Mouse (Mus musculus) midbrain, embryonic 15.5 days (tissue): ENCODE results near the gene Hils1. TPM values are rescaled to one million over a fixed set of nuclear protein-coding genes. Genes with fewer than 3 reads are reported as not detected.

ENCODE experiments used
- ATAC-seq: fragments of 200-750 bp; cut with Nextera tagmentation; replicated peaks from 2 replicates; pipeline ENCODE4 v1.8.0; 2017; ENCODE audit warnings: moderate TSS enrichment
- H3K27ac ChIP-seq: fragments of 300-500 bp; sonication (generic); 2 replicates; pipeline ENCODE4 v1.5.1; 2015; ENCODE audit warnings: mild to moderate bottlenecking, inconsistent platforms
- H3K27me3 ChIP-seq: fragments of 300-500 bp; sonication (generic); replicated peaks from 2 replicates; pipeline ENCODE4 v1.6.1; 2015; ENCODE audit warnings: inconsistent platforms
- H3K36me3 ChIP-seq: fragments of 300-500 bp; sonication (generic); replicated peaks from 2 replicates; pipeline ENCODE4 v1.6.1; 2015; ENCODE audit warnings: inconsistent platforms
- H3K4me1 ChIP-seq: fragments of 300-500 bp; sonication (generic); 2 replicates; pipeline ENCODE4 v1.6.1; 2015; ENCODE audit warnings: inconsistent platforms
- H3K4me2 ChIP-seq: fragments of 300-500 bp; sonication (generic); 2 replicates; pipeline ENCODE4 v1.6.1; 2015; ENCODE audit warnings: inconsistent platforms, mild to moderate bottlenecking, moderate library complexity
- H3K4me3 ChIP-seq: fragments of 300-500 bp; sonication (generic); 2 replicates; pipeline ENCODE4 v1.5.1; 2015; ENCODE audit warnings: mild to moderate bottlenecking, inconsistent platforms
- H3K9ac ChIP-seq: fragments of 300-500 bp; sonication (generic); 2 replicates; pipeline ENCODE4 v1.6.1; 2015; ENCODE audit warnings: mild to moderate bottlenecking, inconsistent platforms
- H3K9me3 ChIP-seq: fragments of 300-500 bp; sonication (generic); 2 replicates; pipeline ENCODE4 v1.6.1; 2016; ENCODE audit warnings: inconsistent platforms
- WGBS: fragments of 180-500 bp; shearing (Covaris S2); methylation state at CpG from one replicate; pipeline ENCODE4 v1.1.7; 2015; ENCODE audit warnings: mixed read lengths; 5-methylcytosine and 5-hydroxymethylcytosine counted together
- polyA plus RNA-seq: library from polyadenylated mRNA; unstranded; fragments of >200 nt; fragmentation: Nextera tagmentation; extraction: Ambion mirVana; gene quantifications from 2 replicates; pipeline ENCODE4 v1.2.1, GENCODE M21; 2015

Hils1 gene
- polyA plus RNA-seq = not detected in 2 replicates

DNA sequence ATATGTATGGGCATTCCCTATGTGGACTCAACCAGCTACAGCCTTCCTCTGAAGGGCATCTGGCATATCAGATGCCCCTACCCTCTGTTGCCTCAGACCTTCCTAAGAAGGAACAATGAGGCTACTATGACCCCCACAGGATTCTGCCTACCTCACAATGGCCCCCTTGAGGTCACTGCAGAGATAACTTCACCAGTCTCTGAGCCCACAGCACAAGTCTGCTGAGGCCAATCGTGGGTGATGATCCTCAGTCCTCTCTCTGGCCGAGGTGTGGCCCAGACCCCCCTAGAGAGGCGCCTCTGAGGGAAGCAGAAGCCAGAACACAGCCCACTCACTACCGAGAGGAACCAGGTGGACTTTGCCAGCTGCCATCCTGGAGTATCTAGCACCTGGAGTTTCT lies at the start of gene Hils1:
Gene Hils1 (plus strand): TSS at position 175 of the 400 bp plus-strand sequence.
- Histone ChIP-seq H3K4me3 (no peak within 1 kb of the TSS), H3K27me3 (no peaks in the 10 kb centered on the region), H3K4me1 (no peaks in the 10 kb centered on the region), H3K27ac (no peak within 1 kb of the TSS), H3K36me3 (no peaks in the 10 kb centered on the region), H3K9me3 (no peaks in the 10 kb centered on the region), H3K9ac (no peak within 1 kb of the TSS), H3K4me2 (no peak within 1 kb of the TSS)
- WGBS = 54% methylated on average over 4 of the region's 4 CpGs
- ATAC-seq = no peak

DNA sequence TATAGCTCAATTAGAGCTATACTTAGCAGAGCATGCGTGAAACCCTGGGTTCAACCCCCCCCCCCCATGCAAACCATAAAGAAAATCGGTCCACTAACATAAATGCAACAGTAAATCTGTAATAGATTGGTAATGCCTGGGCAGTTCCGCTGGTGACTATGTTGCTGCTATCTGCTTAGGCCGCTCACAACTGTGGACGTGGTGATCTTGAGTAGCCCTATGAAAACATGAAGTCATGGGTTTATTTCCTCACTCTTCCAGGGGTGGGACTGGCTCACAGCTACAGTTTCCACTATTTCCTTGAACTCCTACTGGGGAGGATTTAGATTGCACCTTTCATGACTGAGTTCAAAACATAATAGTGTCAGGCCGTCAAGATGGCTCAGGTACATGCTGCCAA lies 49.7 kb upstream of the Hils1 start:
- no peak overlapping the region for H3K27ac ChIP-seq
- no peaks in the 10 kb centered on the region for H3K27me3 ChIP-seq
- no peak overlapping the region for H3K4me3 ChIP-seq
- 87% methylated on average over 6 of the region's 6 CpGs for WGBS
- no peak overlapping the region for H3K4me2 ChIP-seq
- H3K9ac ChIP-seq = no peak overlapping the region
- ATAC-seq = no peak
- H3K36me3 ChIP-seq = no peaks in the 10 kb centered on the region
- H3K9me3 ChIP-seq = no peaks in the 10 kb centered on the region
- no peaks in the 10 kb centered on the region for H3K4me1 ChIP-seq

DNA sequence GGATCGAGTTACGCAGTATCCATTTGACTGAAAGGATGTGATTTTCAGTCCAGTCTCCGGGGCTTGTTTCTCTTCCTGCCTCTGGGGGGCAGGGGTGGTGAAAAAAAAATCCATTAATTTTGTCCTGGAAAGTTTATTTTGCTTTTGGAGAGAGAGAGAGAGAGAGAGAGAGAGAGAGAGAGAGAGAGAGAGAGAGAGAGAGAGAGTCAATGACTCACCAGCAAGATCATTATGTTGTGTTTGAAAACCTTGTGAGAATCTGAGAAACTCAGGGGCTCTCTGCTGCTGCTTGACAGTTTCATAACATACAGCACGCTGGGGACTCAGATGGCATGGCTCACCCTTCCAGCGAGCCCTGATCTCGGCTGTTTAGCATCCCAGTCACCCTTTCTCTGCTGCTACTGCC lies 46.4 kb upstream of the Hils1 start:
- WGBS = 65% methylated on average over 6 of the region's 6 CpGs
- ATAC-seq = no peak
- Histone ChIP-seq H3K27me3 (no peaks in the 10 kb centered on the region), H3K9me3 (no peaks in the 10 kb centered on the region), H3K4me2 (no peak overlapping the region), H3K27ac (no peak overlapping the region), H3K4me1 (no peaks in the 10 kb centered on the region), H3K36me3 (no peaks in the 10 kb centered on the region), H3K4me3 (no peak overlapping the region), H3K9ac (no peak overlapping the region)

DNA sequence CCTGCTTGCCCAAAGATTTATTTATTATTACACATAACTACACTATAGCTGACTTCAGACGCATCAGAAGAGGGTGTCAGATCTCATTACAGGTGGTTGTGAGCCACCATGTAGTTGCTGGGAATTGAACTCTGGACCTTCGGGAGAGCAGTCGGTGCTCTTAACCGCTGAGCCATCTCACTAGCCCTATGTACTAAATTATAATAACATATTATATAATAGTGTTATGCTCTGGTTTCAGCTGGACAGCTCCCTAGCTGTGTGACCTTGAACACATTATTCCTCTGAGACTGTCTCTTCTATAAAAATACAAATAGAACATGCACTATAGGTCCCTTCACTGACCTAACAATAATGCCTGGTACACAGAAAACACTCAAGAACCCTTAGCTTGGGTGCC lies 42.4 kb upstream of the Hils1 start:
- Histone ChIP-seq H3K36me3 (no peaks in the 10 kb centered on the region), H3K9ac (no peak overlapping the region), H3K9me3 (no peaks in the 10 kb centered on the region), H3K4me2 (no peak overlapping the region), H3K4me1 (peaks cover 9% of the 10 kb centered on the region; the same call in 1 of the 2 replicates), H3K4me3 (no peak overlapping the region), H3K27me3 (no peaks in the 10 kb centered on the region), H3K27ac (no peak overlapping the region)
- WGBS = 97% methylated on average over 4 of the region's 4 CpGs
- no peak for ATAC-seq

DNA sequence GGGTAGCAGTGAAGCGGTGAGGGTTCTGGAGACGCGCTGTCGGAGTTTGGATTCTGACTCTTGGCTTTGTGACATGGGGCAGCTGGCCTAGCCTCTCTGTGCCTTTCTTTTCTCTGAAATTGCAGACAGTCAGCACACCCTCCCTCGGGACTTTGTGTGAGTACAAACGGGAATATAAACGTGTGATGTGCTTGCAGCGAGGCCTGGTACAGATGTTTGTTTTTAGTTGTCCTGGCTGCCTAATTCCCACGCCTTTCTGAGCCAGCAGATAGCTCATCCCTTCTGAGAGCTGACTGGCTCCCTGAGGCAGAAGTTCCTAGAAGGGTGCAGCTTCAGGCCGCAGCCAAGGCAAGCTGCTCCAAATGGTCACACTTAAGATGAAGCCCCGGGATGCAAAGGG lies 41.0 kb upstream of the Hils1 start:
- Histone ChIP-seq H3K4me2 (no peak overlapping the region), H3K27me3 (no peaks in the 10 kb centered on the region), H3K36me3 (no peaks in the 10 kb centered on the region), H3K27ac (no peak overlapping the region), H3K9ac (no peak overlapping the region), H3K4me1 (peaks cover 9% of the 10 kb centered on the region; the same call in 1 of the 2 replicates), H3K9me3 (no peaks in the 10 kb centered on the region), H3K4me3 (no peak overlapping the region)
- WGBS = 76% methylated on average over 11 of the region's 11 CpGs
- no peak for ATAC-seq

DNA sequence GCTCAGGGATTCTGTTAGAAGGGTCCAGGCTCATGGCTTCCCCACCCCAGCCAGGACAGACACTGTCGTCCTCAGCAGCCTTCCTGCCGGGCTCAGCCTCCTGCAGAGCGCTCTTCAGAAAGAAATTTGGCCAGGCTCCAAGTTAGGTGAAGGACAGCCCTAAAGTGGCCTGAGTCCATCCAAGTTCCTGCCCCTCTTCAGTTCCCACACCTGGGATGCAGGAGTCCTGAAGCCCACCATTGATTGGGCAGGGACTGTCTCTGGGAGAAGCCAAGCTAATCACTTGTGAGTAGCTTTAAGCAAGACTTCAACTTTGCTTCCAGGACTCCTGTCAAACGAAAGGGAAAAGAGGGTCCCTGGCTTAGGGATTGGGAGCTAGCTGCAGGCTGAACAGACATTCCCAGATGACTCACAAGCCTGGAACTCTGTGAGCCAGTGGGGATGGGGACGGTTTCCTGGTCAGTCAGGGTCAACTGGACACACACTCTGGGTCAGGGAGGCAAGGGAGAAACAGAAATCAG lies 39.6 kb upstream of the Hils1 start:
- peaks cover 9% of the 10 kb centered on the region; the same call in 1 of the 2 replicates for H3K4me1 ChIP-seq
- ATAC-seq = no peak
- no peaks in the 10 kb centered on the region for H3K36me3 ChIP-seq
- 0 out of 2 replicates have a peak, but pooled peaks cover 2% of the 10 kb centered on the region for H3K27me3 ChIP-seq
- H3K4me2 ChIP-seq = no peak overlapping the region
- H3K9ac ChIP-seq = no peak overlapping the region
- H3K27ac ChIP-seq = no peak overlapping the region
- WGBS = 32% methylated on average over 5 of the region's 5 CpGs
- no peak overlapping the region for H3K4me3 ChIP-seq
- no peaks in the 10 kb centered on the region for H3K9me3 ChIP-seq

DNA sequence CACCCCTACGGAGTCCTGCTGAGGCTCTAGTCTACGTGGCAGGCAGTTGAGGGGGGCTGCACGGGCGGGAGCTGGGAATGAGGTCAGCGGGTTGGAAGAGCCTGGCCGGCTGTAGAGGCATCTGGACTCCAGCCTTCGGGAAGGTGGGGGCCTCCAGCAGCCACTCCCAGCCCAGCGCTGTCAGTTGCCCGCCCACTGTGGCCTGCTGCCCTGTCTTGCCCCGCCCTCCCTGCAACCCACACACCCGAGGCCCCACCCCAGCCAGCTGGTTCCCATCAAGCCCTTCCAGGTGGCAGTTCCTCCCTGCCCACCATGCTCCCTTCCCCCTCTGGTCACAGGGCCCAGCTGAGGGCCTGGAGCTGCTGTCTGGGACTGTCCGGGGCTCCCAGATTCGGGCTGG lies 38.6 kb upstream of the Hils1 start:
- Histone ChIP-seq H3K9me3 (no peaks in the 10 kb centered on the region), H3K27me3 (peaks cover 2% of the 10 kb centered on the region; the same call in 1 of the 2 replicates), H3K4me2 (no peak overlapping the region), H3K9ac (no peak overlapping the region), H3K27ac (no peak overlapping the region), H3K4me3 (no peak overlapping the region), H3K36me3 (no peaks in the 10 kb centered on the region), H3K4me1 (peaks cover 9% of the 10 kb centered on the region; the same call in 1 of the 2 replicates)
- ATAC-seq = peak; percentile 62; the same call in 1 of the 2 replicates
- WGBS = 13% methylated on average over 13 of the region's 13 CpGs

DNA sequence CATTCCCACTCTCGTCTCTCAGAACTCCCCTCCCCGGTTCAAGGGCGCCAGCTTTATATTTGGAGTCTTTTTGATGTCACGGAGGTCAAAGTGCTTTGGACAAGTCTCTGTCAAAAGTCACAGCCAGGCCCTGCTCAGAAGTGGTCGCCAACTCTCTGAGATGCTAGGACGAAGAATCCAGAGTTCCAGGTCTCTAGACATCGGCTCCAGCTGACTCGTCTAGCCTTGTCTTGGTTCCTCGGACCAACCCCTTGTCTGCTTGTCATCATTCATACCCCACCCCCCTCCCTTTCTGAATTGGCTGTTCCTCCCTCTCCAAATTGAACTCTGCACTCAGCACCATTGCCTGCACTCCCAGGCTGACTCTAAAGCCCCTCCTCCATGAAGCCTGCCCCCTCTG lies 37.8 kb upstream of the Hils1 start:
- H3K9me3 ChIP-seq = no peaks in the 10 kb centered on the region
- peaks cover 8% of the 10 kb centered on the region; the same call in 1 of the 2 replicates for H3K27me3 ChIP-seq
- no peak for ATAC-seq
- no peak overlapping the region for H3K4me2 ChIP-seq
- WGBS = 52% methylated on average over 9 of the region's 9 CpGs
- no peak overlapping the region for H3K4me3 ChIP-seq
- H3K9ac ChIP-seq = no peak overlapping the region
- no peaks in the 10 kb centered on the region for H3K36me3 ChIP-seq
- H3K4me1 ChIP-seq = peaks cover 9% of the 10 kb centered on the region; the same call in 1 of the 2 replicates
- no peak overlapping the region for H3K27ac ChIP-seq

DNA sequence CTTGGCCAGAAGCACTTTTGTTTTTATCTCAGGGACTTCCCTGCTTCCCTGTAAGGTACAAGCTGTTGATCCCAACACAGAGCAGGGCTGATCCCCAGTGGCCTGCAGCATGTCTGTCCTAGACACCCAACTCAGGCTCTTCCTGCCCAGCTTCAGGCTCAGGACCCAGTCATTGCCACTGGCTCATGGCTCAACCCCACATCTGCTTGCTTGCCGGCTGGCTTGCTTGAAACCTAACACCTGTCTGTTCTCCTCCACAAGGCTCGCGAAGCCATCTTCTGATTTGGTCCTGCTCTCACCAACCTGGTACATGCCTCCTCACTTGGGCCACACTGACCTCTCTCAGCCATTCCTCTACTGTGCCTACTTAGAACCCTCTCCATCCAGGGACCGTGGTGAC lies 37.2 kb upstream of the Hils1 start:
- no peak overlapping the region for H3K4me2 ChIP-seq
- H3K4me3 ChIP-seq = no peak overlapping the region
- no peaks in the 10 kb centered on the region for H3K9me3 ChIP-seq
- H3K9ac ChIP-seq = no peak overlapping the region
- 52% methylated on average over 4 of the region's 4 CpGs for WGBS
- H3K27ac ChIP-seq = no peak overlapping the region
- ATAC-seq = no peak
- H3K27me3 ChIP-seq = peaks cover 14% of the 10 kb centered on the region
- H3K4me1 ChIP-seq = peaks cover 9% of the 10 kb centered on the region; the same call in 1 of the 2 replicates
- H3K36me3 ChIP-seq = no peaks in the 10 kb centered on the region

DNA sequence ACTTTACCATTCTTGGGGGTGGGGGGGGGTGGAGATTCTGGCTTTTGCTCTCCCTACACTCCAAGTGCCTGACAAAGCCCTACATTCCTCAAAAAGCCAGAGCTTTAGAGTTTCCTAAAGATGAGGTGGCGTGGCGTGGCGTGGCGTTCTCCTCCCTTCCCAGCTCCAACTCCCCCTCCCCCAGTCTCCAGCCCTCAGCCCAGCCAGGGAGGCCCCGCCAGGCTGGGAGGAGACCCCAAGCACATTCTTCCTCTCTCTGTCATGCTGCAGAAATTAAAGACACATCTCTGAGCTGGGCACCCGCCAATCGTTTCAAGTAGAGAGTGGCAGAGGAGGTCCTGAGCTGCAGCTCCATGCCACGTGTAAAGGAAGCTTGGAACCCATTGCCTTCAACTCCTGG lies 33.8 kb upstream of the Hils1 start:
- Histone ChIP-seq H3K4me1 (peaks cover 17% of the 10 kb centered on the region), H3K27me3 (peaks cover 46% of the 10 kb centered on the region), H3K4me3 (no peak overlapping the region), H3K9me3 (no peaks in the 10 kb centered on the region), H3K36me3 (no peaks in the 10 kb centered on the region), H3K27ac (no peak overlapping the region), H3K9ac (no peak overlapping the region), H3K4me2 (no peak overlapping the region)
- WGBS = 21% methylated on average over 8 of the region's 8 CpGs
- ATAC-seq = no peak

DNA sequence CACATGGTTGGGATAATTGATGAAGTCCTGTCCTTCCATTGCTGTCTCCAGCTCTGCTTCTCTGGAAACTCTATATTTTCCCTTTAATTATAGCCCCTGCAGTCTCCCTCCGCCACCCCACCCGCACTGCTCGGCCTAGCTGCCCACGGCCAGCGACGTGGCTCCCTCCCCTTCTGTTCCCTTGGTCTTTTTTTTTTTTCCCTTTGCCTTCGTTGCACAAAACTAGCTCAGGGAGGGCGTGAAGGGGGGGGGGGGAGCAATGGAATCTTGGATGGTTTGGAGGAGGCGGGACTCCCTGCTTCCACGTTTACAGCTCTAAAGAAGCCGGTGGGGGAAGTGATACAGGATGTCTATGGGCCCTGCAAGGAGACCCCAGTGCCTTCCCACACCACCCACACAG lies 32.9 kb upstream of the Hils1 start:
- Histone ChIP-seq H3K9me3 (no peaks in the 10 kb centered on the region), H3K4me3 (no peak overlapping the region), H3K4me1 (peaks cover 13% of the 10 kb centered on the region), H3K27ac (no peak overlapping the region), H3K27me3 (peaks cover 54% of the 10 kb centered on the region), H3K36me3 (no peaks in the 10 kb centered on the region), H3K9ac (no peak overlapping the region), H3K4me2 (no peak overlapping the region)
- ATAC-seq = no peak
- WGBS = 29% methylated on average over 11 of the region's 11 CpGs

DNA sequence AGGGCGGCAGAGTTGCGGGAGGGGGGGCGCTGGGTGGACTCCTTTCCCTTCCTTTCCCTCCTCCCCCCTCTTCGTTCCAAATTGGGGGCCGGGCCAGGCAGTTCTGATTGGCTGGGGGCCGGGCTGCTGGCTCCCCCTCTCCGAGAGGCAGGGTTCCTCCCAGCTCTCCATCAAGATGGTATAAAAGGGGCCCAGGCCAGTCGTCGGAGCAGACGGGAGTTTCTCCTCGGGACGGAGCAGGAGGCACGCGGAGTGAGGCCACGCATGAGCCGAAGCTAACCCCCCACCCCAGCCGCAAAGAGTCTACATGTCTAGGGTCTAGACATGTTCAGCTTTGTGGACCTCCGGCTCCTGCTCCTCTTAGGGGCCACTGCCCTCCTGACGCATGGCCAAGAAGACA lies 31.3 kb upstream of the Hils1 start, which contains the start of gene Col1a1:
Gene Col1a1 (plus strand): TSS at position 180 of the 400 bp plus-strand sequence.
- 16% methylated on average over 19 of the region's 19 CpGs for WGBS
- Histone ChIP-seq H3K9me3 (no peaks in the 10 kb centered on the region), H3K9ac (no peak within 1 kb of the TSS), H3K4me3 (peak within 1 kb of the TSS; percentile 29), H3K4me2 (peak within 1 kb of the TSS; percentile 61), H3K27ac (no peak within 1 kb of the TSS), H3K36me3 (no peaks in the 10 kb centered on the region), H3K4me1 (peaks cover 13% of the 10 kb centered on the region), H3K27me3 (peaks cover 56% of the 10 kb centered on the region)
- peak; percentile 20; the same call in 1 of the 2 replicates for ATAC-seq

DNA sequence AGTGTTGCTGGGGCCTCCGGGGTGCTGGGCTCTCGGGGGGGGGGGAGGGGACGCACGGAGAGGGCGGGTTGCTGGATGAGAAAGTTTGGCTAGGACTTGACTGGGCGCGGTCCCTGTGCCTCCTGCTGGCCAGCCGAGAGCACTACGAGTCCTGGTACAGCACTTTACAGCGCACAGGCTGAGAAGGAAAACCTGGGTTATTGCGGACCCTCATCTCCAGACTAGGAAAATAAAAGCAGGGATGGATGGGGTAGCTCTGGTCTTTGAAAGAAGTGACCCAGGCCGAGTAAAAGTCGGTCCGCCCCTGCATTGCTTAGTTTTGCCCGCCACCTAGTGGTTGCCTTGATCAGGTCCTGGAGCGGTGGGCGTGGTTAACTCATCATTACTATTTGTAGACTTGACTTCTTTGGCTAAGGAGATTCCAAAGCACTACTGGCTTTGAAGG lies 30.5 kb upstream of the Hils1 start:
- H3K4me3 ChIP-seq = peak overlapping the region; percentile 29
- H3K4me2 ChIP-seq = peak overlapping the region; percentile 61
- WGBS = under 1% methylated on average over 17 of the region's 17 CpGs
- H3K27ac ChIP-seq = no peak overlapping the region
- H3K27me3 ChIP-seq = peaks cover 56% of the 10 kb centered on the region
- H3K9me3 ChIP-seq = no peaks in the 10 kb centered on the region
- ATAC-seq = peak; percentile 60; the same call in 1 of the 2 replicates
- H3K36me3 ChIP-seq = no peaks in the 10 kb centered on the region
- peaks cover 13% of the 10 kb centered on the region for H3K4me1 ChIP-seq
- no peak overlapping the region for H3K9ac ChIP-seq
